13 mouse cellular contexts compared by ENCODE assay signal in the genomic region with DNA sequence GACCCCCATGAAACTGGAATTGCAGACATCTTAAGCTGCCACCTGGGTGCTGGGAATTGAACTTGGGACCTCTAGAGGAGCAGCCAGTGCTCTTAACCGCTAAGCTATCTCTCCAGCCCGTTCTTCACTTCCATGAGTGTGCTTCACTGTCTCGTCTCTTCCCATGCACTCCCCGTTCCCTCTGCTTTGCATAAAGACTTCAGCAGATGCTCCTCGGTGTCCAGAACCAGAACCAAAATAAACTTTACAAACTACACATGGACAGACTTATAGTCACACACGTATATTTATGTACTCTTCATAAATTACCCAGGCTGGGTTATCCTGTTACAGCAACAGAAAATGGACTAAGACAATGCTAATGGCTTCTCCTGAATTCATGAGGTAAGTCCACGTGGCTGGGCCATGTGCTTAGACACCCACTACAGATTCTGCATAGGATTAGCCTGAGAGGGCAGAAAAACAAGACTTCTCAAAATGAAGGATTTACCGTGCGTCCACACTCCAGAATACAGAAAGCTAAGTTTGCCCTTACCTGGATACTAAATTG.
"Had no signal": no experiment of that assay in that cellular context is flagged by ENCODE, and none has a peak within 500 bp of the region (broad histone marks: within the 10 kb centered on the region; RNA-seq: fewer than 3 reads in every experiment).

No protein-coding gene starts in this region.

- DNase-seq: kidney, adult 2 months; kidney, postnatal 25 days; lung, adult 2 months; lung, postnatal 36 days; retina, postnatal 1 day; right cerebral cortex, postnatal 25 days; spleen, adult 18-20 months; thymus, adult 18-20 months; thymus, postnatal 25 days had no signal

- H3K27ac ChIP-seq: limb, embryonic 10.5 days; liver, embryonic 15.5 days; midbrain, embryonic 12.5 days; neural tube, embryonic 13.5 days had no signal

- H3K4me3 ChIP-seq: limb, embryonic 10.5 days; liver, embryonic 15.5 days; midbrain, embryonic 12.5 days; neural tube, embryonic 13.5 days had no signal
